Mouse (Mus musculus) midbrain, embryonic 14.5 days (tissue): ENCODE results near the gene Epha4. TPM values are rescaled to one million over a fixed set of nuclear protein-coding genes. Genes with fewer than 3 reads are reported as not detected.

Source experiments
- ATAC-seq: fragments of 200-750 bp; cut with Nextera tagmentation; 2 replicates; pipeline ENCODE4 v1.8.0; 2017; ENCODE audit warnings: moderate number of reproducible peaks, moderate library complexity; ENCODE audit not compliant: low FRiP score, low TSS enrichment
- DNase-seq: peaks from one replicate; pipeline ENCODE4 v3.0.0-alpha.2; 2015
- H3K27ac ChIP-seq: fragments of 300-500 bp; sonication (generic); replicated peaks from 2 replicates; pipeline ENCODE4 v1.5.1; 2014; ENCODE audit warnings: mild to moderate bottlenecking, low read depth, low read length, moderate library complexity
- H3K27me3 ChIP-seq: fragments of 300-500 bp; sonication (generic); 2 replicates; pipeline ENCODE4 v1.6.1; 2014; ENCODE audit warnings: low read length, control low read depth, mixed read lengths; ENCODE audit not compliant: control insufficient read depth, insufficient read depth
- H3K36me3 ChIP-seq: fragments of 300-500 bp; sonication (generic); 2 replicates; pipeline ENCODE4 v1.6.1; 2014; ENCODE audit warnings: low read length, control low read depth; ENCODE audit not compliant: control insufficient read depth, insufficient read depth
- H3K4me1 ChIP-seq: fragments of 300-500 bp; sonication (generic); 2 replicates; pipeline ENCODE4 v1.6.1; 2014; ENCODE audit warnings: mild to moderate bottlenecking, antibody characterized with exemption, low read length, control low read depth; ENCODE audit not compliant: control insufficient read depth, insufficient read depth
- H3K4me2 ChIP-seq: fragments of 300-500 bp; sonication (generic); 2 replicates; pipeline ENCODE4 v1.6.1; 2014; ENCODE audit warnings: mild to moderate bottlenecking, low read length, moderate library complexity
- H3K4me3 ChIP-seq: fragments of 300-500 bp; sonication (generic); replicated peaks from 2 replicates; pipeline ENCODE4 v1.5.1; 2014; ENCODE audit warnings: low read depth, low read length
- H3K9ac ChIP-seq: fragments of 300-500 bp; sonication (generic); replicated peaks from 2 replicates; pipeline ENCODE4 v1.6.1; 2014; ENCODE audit warnings: mild to moderate bottlenecking, low read length, moderate library complexity
- H3K9me3 ChIP-seq: fragments of 300-500 bp; sonication (generic); 2 replicates; pipeline ENCODE4 v1.6.1; 2016; ENCODE audit warnings: low read length, control low read depth, mixed read lengths; ENCODE audit not compliant: control insufficient read depth
- WGBS: fragments of 180-500 bp; shearing (Covaris S2); extraction: QIAGEN DNeasy Blood & Tissue Kit; methylation state at CpG from one replicate; pipeline ENCODE4 v1.1.7; 2014; 5-methylcytosine and 5-hydroxymethylcytosine counted together
- polyA plus RNA-seq: library from polyadenylated mRNA; unstranded; fragments of >200 nt; fragmentation: Nextera tagmentation; extraction: Ambion mirVana; gene quantifications from 2 replicates; pipeline ENCODE4 v1.2.1, GENCODE M21; 2014

The Epha4 gene
- polyA plus RNA-seq: 40.6 and 46.5 TPM in 2 replicates

GRCm38 (mm10) chr1:77514963-77515650 lies at the start of gene Epha4:
Epha4 (minus strand) TSS chr1:77515088.
- under 1% methylated on average over 40 of the region's 40 CpGs for WGBS
- Histone ChIP-seq H3K4me3 (peak within 1 kb of the TSS; percentile 62), H3K9me3 (no peaks in the 10 kb centered on the region), H3K27me3 (no peaks in the 10 kb centered on the region), H3K4me1 (peaks cover 24% of the 10 kb centered on the region), H3K27ac (peak within 1 kb of the TSS; percentile 88), H3K4me2 (peak within 1 kb of the TSS; percentile 69), H3K9ac (peak within 1 kb of the TSS; percentile 64), H3K36me3 (no peaks in the 10 kb centered on the region; the same call in 1 of the 2 replicates)
- DNase-seq (peak; percentile 92), ATAC-seq (peak; percentile 86)

DNA sequence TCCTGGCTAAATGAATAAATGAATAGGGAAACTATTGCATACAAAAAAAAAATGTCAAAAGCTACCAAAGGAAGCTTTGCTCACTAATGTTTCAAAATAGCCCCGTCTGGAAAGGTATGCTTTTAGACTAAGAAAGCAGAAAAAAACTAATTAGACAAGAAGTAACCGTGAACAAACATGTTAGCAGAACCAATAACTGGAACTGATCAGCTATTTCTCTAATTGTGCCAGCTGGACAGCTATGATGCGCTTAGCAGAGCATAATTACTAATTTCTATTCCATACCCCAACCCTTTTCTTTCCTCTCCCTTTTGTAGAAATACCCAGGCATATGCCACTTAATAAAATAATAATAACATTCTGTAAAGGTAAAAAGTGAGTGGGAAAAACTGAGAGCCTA lies 41.3 kb upstream of the Epha4 start:
- Histone ChIP-seq H3K27ac (no peak overlapping the region), H3K9ac (no peak overlapping the region), H3K27me3 (no peaks in the 10 kb centered on the region), H3K36me3 (no peaks in the 10 kb centered on the region), H3K4me3 (no peak overlapping the region), H3K4me2 (no peak overlapping the region), H3K9me3 (0 out of 2 replicates have a peak, but pooled peaks cover 3% of the 10 kb centered on the region), H3K4me1 (peaks cover 11% of the 10 kb centered on the region; the same call in 1 of the 2 replicates)
- ATAC-seq (no peak), DNase-seq (no peak)
- WGBS: 14% methylated on average over 3 of the region's 3 CpGs

DNA sequence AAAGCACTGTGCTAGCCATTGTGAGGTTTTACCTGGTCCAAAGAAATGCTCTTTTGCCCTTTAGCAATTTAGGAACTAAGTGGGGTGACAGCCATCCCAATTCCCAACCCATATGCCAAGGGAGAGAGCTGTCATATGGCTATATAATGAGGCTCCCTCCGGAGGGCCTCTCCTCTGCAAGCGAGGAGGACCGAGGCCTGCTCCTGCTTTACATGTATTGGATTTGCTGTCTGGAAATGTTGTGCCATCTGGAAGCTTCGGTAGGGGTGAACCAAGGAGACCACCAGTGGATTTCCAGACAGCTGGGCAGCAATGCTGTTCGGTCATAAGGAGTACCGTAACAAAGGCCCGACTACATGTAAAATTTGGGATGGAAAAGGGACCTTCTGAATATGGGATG lies 37.0 kb upstream of the Epha4 start:
- H3K27me3 ChIP-seq: no peaks in the 10 kb centered on the region
- H3K4me2 ChIP-seq: no peak overlapping the region
- 60% methylated on average over 7 of the region's 7 CpGs for WGBS
- H3K9ac ChIP-seq: no peak overlapping the region
- no peak overlapping the region for H3K4me3 ChIP-seq
- no peak overlapping the region for H3K27ac ChIP-seq
- no peaks in the 10 kb centered on the region for H3K9me3 ChIP-seq
- no peaks in the 10 kb centered on the region for H3K36me3 ChIP-seq
- peak; percentile 35 for DNase-seq
- no peak for ATAC-seq
- H3K4me1 ChIP-seq: peaks cover 16% of the 10 kb centered on the region

GRCm38 (mm10) chr1:77545722-77546121 lies 30.8 kb upstream of the Epha4 start:
- ATAC-seq (peak; percentile 83), DNase-seq (peak; percentile 92)
- Histone ChIP-seq H3K4me3 (no peak overlapping the region), H3K27me3 (no peaks in the 10 kb centered on the region), H3K4me2 (peak overlapping the region; percentile 18; the same call in 1 of the 2 replicates), H3K9ac (no peak overlapping the region), H3K36me3 (no peaks in the 10 kb centered on the region), H3K27ac (peak overlapping the region; percentile 79; the same call in 1 of the 2 replicates), H3K4me1 (peaks cover 37% of the 10 kb centered on the region), H3K9me3 (no peaks in the 10 kb centered on the region)
- 2% methylated on average over 6 of the region's 6 CpGs for WGBS

DNA sequence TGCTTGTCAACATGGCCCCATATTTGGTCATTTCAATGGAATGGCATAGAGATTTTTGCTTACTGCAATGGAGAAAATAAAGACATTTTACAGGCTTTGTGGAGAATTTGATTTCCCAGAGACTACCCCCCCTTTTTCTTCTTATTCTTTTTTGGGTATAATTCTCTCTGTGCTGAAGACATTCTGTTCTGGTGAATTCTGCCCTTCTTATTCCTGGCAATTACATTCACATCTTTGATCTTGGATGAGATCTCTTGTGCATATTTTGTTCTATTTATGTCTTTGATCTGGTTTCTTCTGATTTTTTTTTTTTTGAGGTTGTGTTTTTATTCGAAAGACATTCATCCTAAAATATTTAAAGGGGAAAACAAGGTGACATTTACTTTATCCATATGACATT lies 30.1 kb upstream of the Epha4 start:
- Histone ChIP-seq H3K9ac (no peak overlapping the region), H3K36me3 (no peaks in the 10 kb centered on the region), H3K27me3 (no peaks in the 10 kb centered on the region), H3K4me2 (no peak overlapping the region), H3K4me1 (peaks cover 37% of the 10 kb centered on the region), H3K27ac (no peak overlapping the region), H3K4me3 (no peak overlapping the region), H3K9me3 (no peaks in the 10 kb centered on the region)
- 59% methylated on average over 1 of the region's 1 CpGs for WGBS
- DNase-seq: no peak
- no peak for ATAC-seq

- peaks cover 42% of the 10 kb centered on the region for H3K4me1 ChIP-seq
- H3K27me3 ChIP-seq: no peaks in the 10 kb centered on the region
- H3K9me3 ChIP-seq: no peaks in the 10 kb centered on the region
- no peak overlapping the region for H3K27ac ChIP-seq
- H3K4me3 ChIP-seq: no peak overlapping the region
- ATAC-seq (no peak), DNase-seq (peak; percentile 32)
- 25% methylated on average over 3 of the region's 3 CpGs for WGBS
- H3K9ac ChIP-seq: no peak overlapping the region
- no peaks in the 10 kb centered on the region for H3K36me3 ChIP-seq
- no peak overlapping the region for H3K4me2 ChIP-seq
Measured at GRCm38 (mm10) chr1:77544279-77544678, 29.4 kb upstream of the Epha4 start.

- Histone ChIP-seq H3K27ac (no peak overlapping the region), H3K4me2 (no peak overlapping the region), H3K4me1 (peaks cover 17% of the 10 kb centered on the region), H3K27me3 (no peaks in the 10 kb centered on the region), H3K36me3 (no peaks in the 10 kb centered on the region), H3K9ac (no peak overlapping the region), H3K9me3 (no peaks in the 10 kb centered on the region), H3K4me3 (no peak overlapping the region)
- ATAC-seq (no peak), DNase-seq (no peak)
- WGBS: 62% methylated on average over 12 of the region's 12 CpGs
Measured at GRCm38 (mm10) chr1:77539945-77540344, 25.1 kb upstream of the Epha4 start.

GRCm38 (mm10) chr1:77538559-77538958 lies 23.7 kb upstream of the Epha4 start:
- 68% methylated on average over 2 of the region's 2 CpGs for WGBS
- Histone ChIP-seq H3K9me3 (no peaks in the 10 kb centered on the region), H3K27me3 (no peaks in the 10 kb centered on the region), H3K4me2 (no peak overlapping the region), H3K9ac (no peak overlapping the region), H3K36me3 (no peaks in the 10 kb centered on the region), H3K27ac (no peak overlapping the region), H3K4me1 (peaks cover 7% of the 10 kb centered on the region; the same call in 1 of the 2 replicates), H3K4me3 (no peak overlapping the region)
- ATAC-seq (no peak), DNase-seq (no peak)

DNA sequence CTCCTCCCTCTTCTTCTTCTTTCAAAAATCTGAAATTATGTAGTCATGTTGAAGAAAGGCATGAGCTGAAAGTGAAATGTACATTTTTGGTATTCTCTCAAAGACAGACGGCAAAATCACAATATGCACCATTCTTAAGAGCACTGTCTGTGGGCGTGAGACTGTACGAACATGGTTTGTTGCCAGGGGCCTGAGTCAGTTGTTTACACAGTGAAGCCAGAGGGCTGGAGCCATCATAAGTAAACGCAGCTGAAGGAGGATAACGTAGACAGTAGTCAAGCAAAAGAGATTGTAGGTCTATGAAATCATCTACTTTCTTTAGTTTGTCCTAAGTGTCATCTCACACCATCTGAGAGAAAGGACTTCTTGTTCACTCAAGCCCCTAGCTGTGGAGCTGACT lies 21.0 kb upstream of the Epha4 start:
- H3K27me3 ChIP-seq: no peaks in the 10 kb centered on the region
- no peaks in the 10 kb centered on the region for H3K36me3 ChIP-seq
- no peak overlapping the region for H3K27ac ChIP-seq
- H3K4me2 ChIP-seq: no peak overlapping the region
- no peak overlapping the region for H3K9ac ChIP-seq
- 88% methylated on average over 5 of the region's 5 CpGs for WGBS
- no peak for ATAC-seq
- DNase-seq: no peak
- H3K9me3 ChIP-seq: no peaks in the 10 kb centered on the region
- peaks cover 11% of the 10 kb centered on the region for H3K4me1 ChIP-seq
- no peak overlapping the region for H3K4me3 ChIP-seq
